Mouse (Mus musculus) left cerebral cortex, postnatal 25 days (tissue): Measurements from ENCODE around the gene Thrap3. TPM values are rescaled to one million over a fixed set of nuclear protein-coding genes. Genes with fewer than 3 reads are reported as not detected.

ENCODE experiments used
- DNase-seq, 2 experiments: peaks; one replicate each; pipeline ENCODE4 v3.0.0; 2022; ENCODE audit warnings: low spot score in 2 of 2, mixed read lengths in 1 of 2
- intact Hi-C: fragments of 180-260 bp; cut with DNase I; formaldehyde crosslinking; loops from one replicate; pipeline ENCODE4 v1.15.1; 2025
- total RNA-seq, 2 experiments: library from RNA; stranded (reverse); gene quantifications; 2 replicates each; pipeline ENCODE4 v1.2.3; 2021

The Thrap3 gene
- total RNA-seq: 100 to 1,000 TPM; 133 to 147 TPM

DNA sequence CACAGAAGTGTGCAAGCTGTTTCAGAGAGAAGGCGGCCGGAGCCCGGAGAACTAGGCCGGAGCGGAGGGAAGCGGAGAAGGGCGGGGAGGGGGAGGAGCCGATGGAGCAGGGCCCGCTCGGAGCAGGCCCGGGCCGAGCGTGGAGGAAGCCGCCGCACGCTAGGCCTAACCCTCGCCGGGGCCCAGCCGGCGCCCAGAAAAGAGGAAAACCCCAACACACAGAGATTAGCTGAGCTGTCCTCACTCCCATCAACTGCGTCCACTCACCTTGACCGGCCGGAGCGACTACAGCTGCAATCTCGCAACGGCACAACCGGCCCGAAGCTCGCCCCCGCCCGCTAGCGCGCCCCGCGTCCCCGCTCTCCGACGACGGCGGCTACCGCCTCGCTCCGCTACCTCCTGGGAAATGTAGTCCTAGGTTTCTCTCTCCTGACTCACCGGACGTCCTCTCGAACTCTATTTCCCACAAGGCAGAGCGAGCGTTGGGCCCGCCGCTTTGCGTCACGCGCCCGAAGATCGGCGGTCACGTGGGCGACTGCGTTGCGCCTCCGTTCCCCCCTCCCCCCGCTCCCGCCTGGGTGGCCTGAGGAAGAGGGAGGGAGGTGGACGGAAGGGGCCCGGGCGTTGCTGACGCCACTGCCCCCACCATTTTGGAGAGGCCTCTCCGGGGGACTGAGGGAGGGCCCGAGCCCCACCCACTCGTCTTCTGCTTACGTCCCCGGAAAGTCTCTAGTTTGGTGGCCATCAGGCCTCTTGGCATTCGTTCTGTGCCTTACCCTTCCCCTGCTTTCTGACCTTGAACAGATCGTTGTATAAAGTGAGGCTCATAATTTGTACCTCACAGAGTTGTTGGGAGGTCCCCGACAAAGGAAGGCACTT is at the start of gene Thrap3:
Gene Thrap3 (minus strand): TSS at position 458 of the 879 bp plus-strand sequence.
- intact Hi-C loops: loop anchor here (5.0 kb wide), 1 partner anchor 550 kb away; the partner anchor contains the start of genes AU040320 and Ncdn
- peak; percentile 99 for DNase-seq

DNA sequence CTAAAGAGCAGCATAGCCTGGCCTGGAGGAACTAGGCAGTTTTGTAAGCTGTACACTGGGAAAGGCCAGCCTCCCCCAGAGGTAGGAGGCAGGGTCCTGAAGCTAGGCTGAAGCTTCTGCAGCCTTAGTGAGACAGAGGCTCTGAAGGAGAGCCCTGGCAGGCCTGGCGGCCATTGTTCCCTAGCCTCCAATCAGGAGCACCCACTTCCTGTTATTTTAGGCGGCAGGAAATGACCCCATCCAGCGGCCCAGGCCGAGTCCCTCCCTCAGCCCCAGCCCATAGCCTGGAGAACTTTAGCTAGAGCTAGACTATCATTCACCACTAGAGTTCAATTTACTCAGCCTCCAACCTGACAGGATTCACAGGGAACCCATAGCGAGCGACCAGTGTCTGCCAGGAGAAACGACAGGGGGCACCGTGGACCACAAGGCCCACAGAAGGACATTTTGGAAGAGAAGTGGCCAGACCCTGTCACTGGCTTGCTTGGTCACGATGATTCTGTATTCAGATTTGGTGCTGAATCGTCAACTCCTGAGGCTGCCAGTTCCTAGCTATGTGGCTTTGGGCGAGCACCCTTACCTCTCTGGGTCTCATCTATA is 49.2 kb upstream of the Thrap3 start:
- intact Hi-C loops: no loop called here
- DNase-seq: no peak

DNA sequence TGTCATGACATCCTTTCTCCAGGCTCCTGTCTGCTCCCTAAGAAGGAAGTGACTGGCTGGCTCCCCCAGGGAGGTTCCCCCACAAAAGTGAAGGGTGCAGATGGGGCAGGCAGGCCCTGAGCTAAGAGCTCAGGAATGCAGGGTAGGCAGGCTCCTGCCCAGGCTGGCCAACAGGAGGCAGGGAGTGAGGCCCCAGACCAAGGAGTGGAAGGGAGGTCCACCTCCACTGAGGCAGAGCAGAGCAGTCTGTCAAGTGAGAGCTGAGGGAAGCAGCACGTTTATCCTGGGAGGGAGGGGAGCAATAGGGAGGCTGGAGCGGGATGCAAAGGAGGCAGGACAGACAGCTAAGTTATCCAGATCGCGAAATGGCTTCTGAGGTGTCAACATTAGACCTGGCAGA is 48.1 kb upstream of the Thrap3 start:
- intact Hi-C loops: no loop called here
- no peak for DNase-seq

DNA sequence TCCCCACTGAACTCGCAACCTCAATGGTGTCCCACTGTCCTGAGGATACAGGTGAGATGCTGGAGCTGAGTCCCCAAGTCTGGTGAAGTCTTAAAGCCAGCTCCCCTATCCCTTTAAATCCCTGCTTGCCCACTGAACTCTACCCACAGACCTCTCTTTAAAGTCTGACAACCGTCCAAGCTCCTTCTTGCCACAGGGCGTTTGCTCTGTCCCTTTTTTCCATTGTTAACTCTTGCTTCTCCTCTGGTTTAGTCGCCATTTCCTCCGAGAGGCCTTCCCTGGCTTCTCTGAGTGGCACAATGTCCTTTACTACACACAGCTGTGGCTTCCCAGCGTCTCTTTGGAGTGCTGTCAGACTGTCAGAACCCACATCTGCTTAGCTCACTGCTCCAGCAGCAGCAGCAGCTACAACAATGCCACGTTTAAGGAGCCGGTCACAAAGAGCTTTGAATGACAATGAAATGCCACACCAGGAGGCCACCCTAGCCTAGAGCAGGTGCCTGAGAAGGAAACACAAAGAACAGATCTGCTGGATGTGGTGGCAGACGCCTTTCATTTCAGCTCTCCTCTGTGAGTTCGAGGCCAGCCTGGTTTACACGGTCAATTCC is 45.8 kb upstream of the Thrap3 start:
- intact Hi-C loops: no loop called here
- no peak for DNase-seq

DNA sequence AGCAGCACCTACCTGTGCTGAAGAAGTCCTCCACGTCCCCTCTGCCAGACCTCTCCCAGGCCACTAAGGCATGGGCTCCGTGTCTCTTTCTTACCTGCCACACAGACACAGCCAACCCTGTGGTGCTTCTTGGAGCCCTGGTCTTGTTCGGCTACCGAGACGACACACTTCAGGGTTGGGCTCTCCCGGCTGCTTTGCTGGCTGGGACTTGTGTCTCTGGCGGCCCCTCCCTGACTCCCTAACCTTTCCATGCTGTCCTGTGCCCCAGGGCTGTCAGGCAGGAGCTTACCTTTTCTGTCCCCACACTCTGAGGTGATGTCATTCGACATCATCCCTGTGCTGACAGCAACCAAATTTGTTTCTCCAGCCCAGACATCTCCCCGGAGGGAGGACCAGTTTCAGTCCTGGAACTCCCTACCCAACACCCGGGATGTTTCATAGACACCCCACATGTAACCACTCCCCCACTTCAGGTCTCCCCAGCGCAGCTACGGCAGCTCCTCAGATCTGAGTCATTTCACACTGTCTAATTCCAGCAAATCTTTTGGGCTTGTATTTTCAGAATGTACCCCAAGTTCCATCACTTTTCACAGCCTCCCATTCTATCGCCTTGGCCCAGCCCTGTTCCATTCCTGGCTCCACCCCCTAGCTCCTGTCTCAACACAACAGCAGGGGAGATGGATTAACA is 43.8 kb upstream of the Thrap3 start:
- DNase-seq: peak; percentile 49 to 93
- intact Hi-C loops: no loop called here

DNA sequence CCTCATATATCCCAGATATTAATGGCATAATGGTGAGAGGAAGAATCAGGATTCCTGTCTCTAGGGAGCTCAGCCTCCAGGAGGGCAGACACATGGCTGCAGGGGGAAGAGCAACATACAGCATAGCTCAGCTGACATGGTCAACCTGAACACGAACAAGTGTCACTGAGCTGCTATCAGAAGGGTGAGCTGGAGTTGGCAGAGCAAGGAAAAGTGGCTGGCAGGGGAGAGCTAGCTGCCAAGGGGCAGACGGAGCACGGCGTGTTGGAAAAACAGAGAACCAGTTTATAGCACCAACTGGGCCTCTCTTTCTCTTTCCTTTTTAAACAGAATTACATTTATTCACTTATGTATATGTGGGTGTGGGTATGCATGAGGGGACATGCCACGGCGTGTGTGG is 40.0 kb upstream of the Thrap3 start:
- intact Hi-C loops: no loop called here

DNA sequence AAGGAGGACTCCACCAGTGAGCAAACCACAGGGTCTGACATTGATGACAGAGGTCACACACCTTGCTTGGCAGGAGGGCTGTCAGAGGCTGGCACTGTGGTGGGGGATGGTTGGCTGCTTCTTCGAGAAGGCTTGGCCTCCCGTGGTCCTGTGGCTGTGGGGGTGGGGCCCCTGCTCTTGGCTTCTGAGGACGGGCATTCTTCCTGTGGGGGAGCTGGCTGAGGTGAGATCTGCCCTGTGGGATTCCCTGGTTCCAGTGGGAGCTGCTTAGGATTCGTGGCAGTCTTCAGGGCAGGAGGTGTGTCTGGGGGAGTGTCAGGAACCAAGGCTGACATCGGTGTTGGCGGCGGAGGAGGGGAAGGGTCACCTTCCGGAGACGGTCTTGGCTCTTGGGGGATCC is 39.4 kb upstream of the Thrap3 start:
- intact Hi-C loops: no loop called here
- no peak for DNase-seq

More for the DNA sequence above, 40.0 kb upstream of the Thrap3 start:
- no peak for DNase-seq

DNA sequence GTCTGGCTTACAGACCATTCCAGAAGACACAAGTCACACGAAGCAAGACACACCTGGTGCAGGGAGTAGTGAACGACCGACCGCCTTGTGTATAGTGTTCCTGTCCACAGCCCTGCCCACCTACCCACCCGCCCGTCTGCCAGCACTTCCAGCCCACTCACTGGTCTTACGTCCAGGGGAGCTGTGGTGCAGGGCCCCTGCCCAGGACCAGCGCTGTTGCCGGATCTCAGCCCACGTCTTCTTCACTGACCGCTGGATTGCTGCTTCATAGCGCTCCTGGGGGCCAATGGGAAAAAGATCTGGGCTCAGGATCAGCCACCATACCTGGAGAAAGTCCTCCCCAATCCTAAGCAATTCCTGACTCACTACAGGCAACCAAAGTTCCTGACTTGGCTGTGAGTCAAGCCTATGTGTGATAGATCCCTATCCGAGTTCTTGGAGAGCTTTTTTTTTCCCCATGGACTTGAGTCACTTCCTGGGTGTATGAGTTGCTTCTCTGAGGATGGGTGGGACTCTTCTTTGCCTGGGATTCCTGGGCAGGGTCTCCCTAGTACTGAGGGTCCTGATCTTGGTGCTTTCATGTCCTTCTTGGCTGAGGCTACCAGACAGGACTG is 37.4 kb upstream of the Thrap3 start:
- intact Hi-C loops: no loop called here
- peak in 1 of 2 experiments; percentile 10 for DNase-seq

DNA sequence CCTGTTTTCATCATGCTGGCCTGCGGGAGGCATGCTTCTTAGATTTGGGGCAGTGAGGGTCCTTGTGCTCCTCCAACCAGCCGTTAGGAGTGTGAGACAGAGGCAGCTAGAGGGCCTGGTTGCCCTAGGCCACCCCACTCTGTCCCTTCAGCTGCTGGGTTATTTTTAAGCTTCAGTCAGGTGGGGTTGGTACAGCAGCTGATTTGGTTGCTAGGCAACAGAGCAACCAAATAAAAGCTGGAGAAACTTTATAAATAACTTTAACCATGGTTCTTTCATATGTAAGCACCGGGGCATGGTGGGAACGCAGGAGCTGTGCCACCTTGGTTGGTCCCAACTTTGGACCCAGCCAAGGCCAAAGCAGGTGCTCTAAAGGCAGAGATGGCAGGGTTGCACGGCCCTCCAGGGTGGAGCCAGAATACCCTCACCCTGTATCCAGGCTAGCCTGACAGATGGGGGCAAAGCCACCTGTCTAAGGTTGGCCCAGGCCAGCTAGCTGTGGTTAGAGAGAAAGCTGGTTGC is 35.2 kb upstream of the Thrap3 start:
- peak; percentile 63 to 79 for DNase-seq
- intact Hi-C loops: no loop called here

DNA sequence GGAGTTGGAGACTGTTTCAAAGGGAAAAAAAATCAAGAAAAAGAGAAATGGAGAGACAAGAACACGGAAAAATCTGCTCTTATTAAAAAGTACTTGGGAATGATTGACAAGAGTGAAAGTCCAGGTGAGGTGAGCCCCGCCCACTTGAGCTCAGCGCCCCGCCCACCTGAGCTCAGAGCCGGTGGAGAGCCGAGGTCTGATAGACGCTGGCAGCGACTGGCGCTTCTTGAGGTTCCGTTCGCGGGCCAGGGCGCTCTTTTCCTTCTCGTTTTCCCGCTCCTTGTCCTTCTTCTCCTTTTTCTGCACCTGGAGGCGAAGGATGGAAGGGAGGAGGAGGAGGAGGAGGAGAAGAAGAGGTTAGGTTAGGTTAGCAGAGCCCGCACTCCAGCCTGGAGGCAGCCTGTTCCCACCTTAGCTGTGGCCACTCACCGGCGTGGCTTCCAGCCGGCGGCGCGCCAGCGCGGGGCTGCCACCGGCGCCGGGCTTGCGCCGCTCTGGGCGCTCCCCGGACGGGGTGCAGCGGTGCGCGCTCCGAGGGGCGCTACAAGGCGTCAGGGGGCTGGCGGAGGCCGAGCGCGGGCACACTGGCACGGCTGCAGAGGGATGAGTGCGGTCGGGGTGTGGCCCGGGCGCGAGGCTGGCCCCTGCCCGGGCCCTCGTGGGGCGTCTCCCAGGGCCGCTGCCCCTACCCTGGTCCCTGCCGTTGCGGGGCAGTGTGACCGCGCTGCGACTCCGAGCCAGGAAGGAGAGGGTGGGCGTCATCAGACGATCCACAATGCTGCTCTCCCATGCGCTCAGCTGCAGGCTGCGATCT is 34.1 kb upstream of the Thrap3 start:
- DNase-seq: peak in 1 of 2 experiments; percentile 8
- intact Hi-C loops: no loop called here

DNA sequence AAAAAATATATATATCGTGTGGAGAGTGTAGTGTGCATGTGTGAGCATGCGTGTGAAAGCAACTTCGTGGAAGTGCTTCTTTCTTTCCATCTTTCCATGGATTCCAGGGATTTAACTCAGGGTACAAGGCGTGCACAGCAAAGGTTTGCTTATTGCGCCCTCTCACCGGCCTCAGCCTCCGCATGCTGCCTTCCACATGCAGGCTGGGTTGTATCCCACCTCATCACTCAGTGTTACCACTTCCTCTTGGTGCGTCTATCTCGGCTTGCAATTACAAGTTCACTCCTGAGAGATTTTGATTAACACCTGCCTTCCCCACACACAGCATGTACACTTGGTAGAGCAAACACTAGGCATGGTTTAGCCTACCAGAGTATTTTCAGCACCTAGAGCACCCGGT is 32.6 kb upstream of the Thrap3 start:
- no peak for DNase-seq
- intact Hi-C loops: no loop called here

DNA sequence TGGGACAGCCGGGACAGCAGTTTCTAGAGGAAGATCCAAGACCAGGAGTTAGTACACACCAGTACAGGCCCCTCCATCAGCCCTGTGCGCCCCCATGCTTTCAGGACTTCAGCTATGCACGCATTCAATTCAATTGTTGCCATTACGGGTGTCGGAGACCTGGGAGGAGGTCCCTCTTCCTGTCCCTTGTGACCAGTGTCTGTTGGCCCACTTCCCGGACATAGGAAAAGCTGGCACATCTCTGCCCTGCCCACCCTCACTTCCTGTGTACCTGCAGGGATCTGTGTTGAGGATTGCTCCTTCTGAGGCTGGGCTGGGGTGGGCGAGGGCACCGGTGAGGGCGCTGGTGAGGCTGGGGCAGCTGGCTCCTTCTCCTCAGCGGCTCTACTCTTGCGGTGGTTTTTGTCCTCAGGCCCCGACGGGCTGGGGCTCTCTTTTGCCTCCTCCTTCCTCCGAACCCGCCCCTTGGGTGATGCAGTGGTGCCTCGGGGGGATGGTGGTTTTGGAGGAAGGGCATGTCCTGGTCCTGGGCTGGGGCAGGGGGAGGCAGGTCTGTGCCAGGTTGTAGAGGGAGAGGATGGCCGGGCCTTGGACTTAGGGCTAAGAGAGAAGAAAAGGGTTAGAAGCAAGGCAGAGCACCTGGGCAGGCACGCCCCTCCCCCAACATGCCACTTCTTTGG is 32.1 kb upstream of the Thrap3 start:
- DNase-seq: no peak
- intact Hi-C loops: no loop called here

DNA sequence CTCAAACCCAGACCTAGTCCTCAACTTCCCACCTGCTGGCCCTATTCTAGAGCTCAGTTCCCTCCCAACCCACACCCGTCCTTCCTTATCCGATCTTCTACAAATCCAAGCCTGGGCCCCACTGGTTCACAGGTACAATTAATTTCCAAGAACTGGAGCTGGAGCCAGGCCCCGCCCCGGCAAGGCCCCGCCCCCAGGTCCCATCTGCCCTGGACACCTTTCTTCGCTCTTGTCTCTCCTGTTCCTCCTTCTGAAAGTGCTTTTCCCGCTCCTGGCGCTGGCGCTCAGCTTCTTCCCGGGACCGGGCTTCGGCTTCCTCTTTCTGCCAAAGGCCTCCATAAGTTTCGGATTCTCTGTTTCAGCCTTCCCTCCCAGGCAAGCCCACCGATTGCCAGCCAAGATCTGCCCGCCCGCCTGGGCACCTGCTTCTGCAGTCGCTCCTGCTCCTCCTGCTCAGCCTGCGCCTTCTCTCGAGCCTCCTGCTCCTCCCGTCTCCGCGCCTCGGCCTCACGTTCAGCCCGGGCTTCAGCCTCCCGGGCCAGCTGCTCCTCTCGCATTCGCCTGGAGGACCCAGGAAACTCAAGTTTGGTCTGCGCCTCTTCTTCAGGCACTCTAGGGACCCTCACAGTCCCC is 31.2 kb upstream of the Thrap3 start:
- DNase-seq: no peak
- intact Hi-C loops: no loop called here

DNA sequence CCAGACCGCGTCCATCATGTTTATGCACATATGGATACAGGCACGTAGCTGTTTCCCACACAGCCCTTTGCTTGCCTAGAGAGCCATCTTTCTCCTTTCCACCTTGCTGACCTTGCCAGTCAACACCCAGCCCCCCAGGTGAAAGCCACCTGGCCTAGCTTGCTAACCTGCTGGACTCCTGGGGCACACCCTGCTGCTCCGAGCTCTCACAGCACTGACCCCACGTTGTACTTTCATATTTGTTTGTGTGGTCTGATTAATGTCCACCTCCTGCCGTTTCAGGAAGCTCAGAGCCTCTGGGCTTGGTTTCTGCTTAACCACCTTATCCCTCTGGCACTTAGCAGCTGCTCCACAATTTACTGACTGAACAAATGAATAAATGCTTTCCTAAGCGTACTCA is 27.3 kb upstream of the Thrap3 start:
- intact Hi-C loops: no loop called here
- DNase-seq: no peak

DNA sequence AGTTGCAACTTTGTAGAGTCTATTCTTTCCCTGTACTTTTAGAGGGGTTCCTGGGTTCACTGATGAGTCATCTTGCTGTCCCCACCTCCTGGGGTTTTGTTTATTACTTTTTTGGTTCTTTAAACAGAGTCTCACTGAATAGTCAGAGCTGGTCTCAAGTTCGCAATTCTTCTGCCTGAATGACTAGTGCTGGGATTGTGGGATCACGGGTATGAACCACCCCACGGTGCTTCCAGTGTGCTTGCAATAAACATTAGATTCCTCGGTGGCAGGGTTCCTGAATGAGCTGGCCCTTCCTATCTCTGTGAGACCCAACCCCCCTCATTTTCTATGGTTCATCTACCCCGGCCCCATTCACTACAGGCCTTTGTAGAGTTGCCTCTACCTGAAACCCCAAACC is 25.6 kb upstream of the Thrap3 start:
- no peak for DNase-seq
- intact Hi-C loops: no loop called here

DNA sequence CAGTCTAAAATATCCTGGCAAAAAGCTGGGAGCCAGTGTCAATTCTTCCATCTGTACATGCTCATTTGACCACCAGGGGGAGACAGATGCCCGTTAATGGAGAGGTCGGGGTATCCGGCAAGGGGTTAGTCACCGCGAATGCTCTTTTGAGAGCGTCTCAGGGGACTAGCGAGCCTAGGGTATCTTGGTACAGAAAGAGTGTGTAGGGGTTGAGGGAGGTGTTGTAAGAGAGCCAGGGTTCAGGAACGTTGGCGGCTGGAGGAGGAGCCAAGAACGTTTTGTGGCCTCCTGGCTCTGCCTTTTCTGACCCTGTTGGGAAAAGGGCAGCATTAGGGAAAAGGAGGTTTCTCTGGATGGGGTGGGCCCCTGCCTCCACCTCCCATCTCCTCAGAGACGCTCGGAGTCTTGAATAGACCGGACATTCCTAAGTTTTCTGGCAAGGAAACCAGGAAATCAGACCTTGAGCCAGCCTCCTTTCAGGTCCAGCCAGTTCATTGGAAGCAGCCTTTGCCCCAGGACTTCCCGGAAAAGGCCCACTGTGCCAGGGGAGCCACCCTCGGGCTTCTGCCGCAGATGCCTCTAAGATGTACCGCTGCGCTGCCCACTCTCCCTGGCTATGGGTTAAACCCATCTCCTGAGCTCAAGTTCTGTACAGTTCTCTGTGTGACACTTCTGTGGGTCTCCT is 24.7 kb upstream of the Thrap3 start:
- DNase-seq: peak; percentile 84 to 87
- intact Hi-C loops: loop anchor here (1.0 kb wide), 2 partner anchors 35 to 82 kb away; partner anchors contain the start of gene Trappc3

DNA sequence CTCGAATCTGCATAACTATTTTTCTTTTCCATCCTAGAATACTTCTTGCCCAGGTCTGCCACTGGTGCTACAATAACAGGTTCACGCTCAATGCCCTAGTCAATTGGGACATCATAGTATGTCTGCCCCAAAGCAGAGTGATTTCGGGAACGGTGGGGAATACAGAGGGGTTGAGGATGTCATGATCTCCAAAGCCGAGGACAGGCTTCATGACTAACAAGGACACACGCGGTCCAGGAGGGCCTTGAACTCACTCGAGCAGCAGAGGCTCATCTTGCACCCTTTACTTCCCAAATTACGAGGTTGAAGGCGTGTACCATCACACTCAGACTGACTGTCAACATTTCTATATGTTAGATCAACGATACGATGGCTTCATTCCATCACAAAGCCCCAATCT is 24.1 kb upstream of the Thrap3 start:
- DNase-seq: no peak
- intact Hi-C loops: loop anchor here (1.0 kb wide), 2 partner anchors 36 to 83 kb away; partner anchors contain the start of gene Trappc3
